Mouse (Mus musculus): ENCODE results near the gene Rtp2.

Rtp2 gene

DNA sequence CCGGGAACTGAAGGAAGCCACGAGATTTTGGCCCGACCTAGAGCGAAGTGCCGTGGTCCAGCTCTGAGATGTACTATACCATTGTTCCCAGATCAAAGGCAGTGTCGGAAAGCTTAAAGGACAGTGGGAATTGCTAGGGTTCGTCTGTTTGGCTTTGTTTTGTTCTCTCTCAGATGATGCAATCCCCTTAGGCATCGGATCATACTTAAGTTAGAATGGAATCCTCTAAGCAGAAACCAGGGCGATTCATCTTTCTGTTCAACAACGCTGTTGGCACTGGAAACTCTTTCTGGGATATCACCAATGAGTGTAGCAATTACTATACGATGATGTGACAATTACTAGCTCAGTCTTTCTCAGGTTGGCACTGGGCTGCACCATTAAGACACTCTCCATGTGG lies at the start of gene Rtp2:
TSS of gene Rtp2 (minus strand) at position 101 of the 400 bp plus-strand sequence.
- in situ Hi-C loops (cut with MboI; ENCODE audit: unreplicated experiment in 2 of 2): no loop called here

GRCm38 (mm10) chr16:23980991-23981720 lies 49.0 kb upstream of the Rtp2 start:
- in situ Hi-C loops (cut with MboI; ENCODE audit: unreplicated experiment in 2 of 2): loop anchor here (5.0 to 25.0 kb wide), 10 partner anchors 356 to 1981 kb away; no protein-coding TSS in a partner anchor

GRCm38 (mm10) chr16:23980201-23980870 lies 48.1 kb upstream of the Rtp2 start:
- in situ Hi-C loops (cut with MboI; ENCODE audit: unreplicated experiment in 2 of 2): loop anchor here (5.0 to 25.0 kb wide), 10 partner anchors 357 to 1982 kb away; no protein-coding TSS in a partner anchor

GRCm38 (mm10) chr16:23979446-23979845 lies 47.3 kb upstream of the Rtp2 start:
- in situ Hi-C loops (cut with MboI; ENCODE audit: unreplicated experiment in 2 of 2): loop anchor here in 1 of 2 experiments (25.0 kb wide), 1 partner anchor 358 kb away; no protein-coding TSS in a partner anchor

GRCm38 (mm10) chr16:23978495-23978894 lies 46.3 kb upstream of the Rtp2 start:
- in situ Hi-C loops (cut with MboI; ENCODE audit: unreplicated experiment in 2 of 2): loop anchor here in 1 of 2 experiments (25.0 kb wide), 1 partner anchor 359 kb away; no protein-coding TSS in a partner anchor

DNA sequence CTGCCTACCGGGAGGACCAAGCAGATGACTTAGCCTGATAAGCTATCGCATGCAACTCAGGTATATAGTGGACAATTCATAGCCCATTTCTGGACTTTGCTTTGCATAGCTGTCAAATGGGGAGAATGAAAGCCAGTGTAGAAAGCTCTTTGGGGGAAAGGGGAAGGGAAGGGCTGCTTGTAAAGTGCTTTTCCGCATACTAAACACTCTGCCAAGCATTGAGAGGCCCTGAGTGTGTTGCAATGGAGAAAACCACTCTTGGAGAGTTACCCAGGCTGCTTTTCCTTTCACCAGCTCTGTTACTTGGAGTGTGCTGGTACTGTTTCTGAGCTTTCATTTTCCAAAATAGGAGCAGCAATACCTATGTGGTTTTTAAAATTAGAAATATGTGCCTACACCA lies 45.5 kb upstream of the Rtp2 start:
- in situ Hi-C loops (cut with MboI; ENCODE audit: unreplicated experiment in 2 of 2): loop anchor here in 1 of 2 experiments (25.0 kb wide), 1 partner anchor 360 kb away; no protein-coding TSS in a partner anchor

- in situ Hi-C loops (cut with MboI; ENCODE audit: unreplicated experiment in 2 of 2): loop anchor here in 1 of 2 experiments (25.0 kb wide), 1 partner anchor 361 kb away; no protein-coding TSS in a partner anchor
Measured at GRCm38 (mm10) chr16:23976196-23976595, 44.0 kb upstream of the Rtp2 start.

DNA sequence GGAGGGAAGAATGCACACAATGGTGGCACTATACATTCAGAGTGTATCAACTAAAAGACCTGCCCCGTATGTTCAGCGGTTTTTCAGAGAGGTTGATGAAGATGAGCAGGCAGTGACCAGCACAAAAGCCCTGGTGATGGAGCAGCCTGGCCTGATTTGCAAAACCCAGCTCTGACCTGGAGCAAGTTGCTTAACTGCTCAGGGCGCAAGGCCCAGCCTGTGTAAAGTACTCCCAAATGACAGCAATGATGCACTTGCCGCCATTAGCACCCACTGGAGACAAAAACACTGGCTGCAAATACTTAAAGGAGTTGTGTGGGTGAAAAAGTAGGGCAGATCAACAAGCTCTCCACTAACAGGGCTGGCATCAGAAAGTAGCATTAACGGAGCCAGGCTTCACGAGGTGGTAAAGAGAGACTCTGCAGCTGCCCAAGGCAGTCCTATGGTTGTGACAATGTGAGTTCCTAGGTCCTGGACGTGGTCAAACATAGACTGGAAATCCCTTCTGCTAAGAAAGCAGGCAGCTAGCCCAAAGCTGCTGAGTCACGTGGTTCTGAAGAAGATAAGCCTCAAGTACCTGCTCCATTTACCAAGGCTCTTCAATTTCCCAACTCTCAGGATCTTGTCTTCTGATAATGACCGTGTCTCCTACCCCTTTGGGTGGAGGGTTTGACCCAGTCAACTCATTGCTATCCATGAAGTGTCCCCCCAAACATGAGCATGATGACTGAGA lies 41.6 kb upstream of the Rtp2 start:
- in situ Hi-C loops (cut with MboI; ENCODE audit: unreplicated experiment in 2 of 2): no loop called here

- in situ Hi-C loops (cut with MboI; ENCODE audit: unreplicated experiment in 2 of 2): no loop called here
Measured at GRCm38 (mm10) chr16:23972901-23973300, 40.7 kb upstream of the Rtp2 start.

GRCm38 (mm10) chr16:23972126-23972740 lies 40.0 kb upstream of the Rtp2 start:
- in situ Hi-C loops (cut with MboI; ENCODE audit: unreplicated experiment in 2 of 2): no loop called here

DNA sequence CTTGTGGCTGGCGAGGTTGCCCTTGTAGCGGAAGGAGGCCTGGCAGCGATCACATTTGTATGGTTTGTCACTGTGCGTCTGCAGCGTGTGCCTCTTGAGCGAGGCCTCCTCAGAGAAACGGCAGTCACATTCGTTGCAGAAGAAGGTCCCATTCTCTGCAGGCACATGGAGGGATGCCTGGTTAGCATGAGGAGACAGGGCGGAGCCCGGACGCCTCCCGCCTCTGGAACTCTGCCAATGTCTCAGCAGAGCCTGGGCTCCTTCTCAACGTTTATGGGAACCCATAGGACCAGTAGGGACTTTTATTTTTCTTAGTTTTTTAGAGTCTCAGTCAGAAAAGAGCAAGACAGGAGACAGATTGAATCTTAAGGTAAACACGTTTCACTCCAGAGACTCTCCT lies 37.7 kb upstream of the Rtp2 start:
- in situ Hi-C loops (cut with MboI; ENCODE audit: unreplicated experiment in 2 of 2): loop anchor here in 1 of 2 experiments (10.0 kb wide), 1 partner anchor 1385 kb away; no protein-coding TSS in a partner anchor

DNA sequence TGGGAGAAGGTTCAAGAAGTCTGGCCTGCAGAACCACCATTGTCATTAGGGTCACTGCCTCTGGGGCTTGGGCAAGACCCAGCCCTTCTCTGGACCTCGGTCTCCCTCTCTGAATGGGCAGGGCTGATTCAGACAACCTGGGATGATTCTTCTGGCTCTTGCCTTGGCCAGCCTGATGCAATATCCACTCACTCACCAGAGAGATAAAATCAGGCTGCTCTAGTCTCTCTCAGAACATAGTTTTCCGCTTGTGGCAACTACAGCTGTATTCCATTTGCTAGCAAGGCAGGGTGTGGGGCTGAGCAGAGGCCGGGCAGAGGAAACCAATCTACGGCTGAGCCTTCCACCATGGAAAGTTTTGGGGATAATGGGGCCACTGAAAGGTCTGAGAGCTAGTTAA lies 36.7 kb upstream of the Rtp2 start:
- in situ Hi-C loops (cut with MboI; ENCODE audit: unreplicated experiment in 2 of 2): loop anchor here in 1 of 2 experiments (10.0 kb wide), 1 partner anchor 1386 kb away; no protein-coding TSS in a partner anchor

- in situ Hi-C loops (cut with MboI; ENCODE audit: unreplicated experiment in 2 of 2): loop anchor here in 1 of 2 experiments (10.0 kb wide), 1 partner anchor 1388 kb away; no protein-coding TSS in a partner anchor
Measured at GRCm38 (mm10) chr16:23967301-23967700, 35.1 kb upstream of the Rtp2 start.

DNA sequence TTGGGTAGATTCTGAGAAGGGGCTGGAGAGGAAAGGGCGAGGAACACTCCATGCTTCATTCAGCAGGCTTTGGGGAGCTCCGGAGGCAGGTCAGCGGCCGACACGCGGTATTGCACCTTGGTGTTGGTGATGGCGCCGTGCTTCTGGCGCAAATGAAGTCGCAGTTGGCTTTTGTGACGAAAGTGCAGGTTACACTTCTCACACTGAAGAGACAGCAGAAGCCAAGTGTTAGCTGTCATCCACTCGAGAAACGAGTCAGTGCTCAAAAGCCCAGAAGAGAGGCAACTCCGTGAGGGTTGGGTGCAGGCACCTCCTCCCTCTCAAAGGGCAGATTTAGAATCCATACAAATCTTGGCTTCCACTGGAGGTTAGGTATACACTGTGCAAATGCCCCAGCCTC lies 33.9 kb upstream of the Rtp2 start:
- in situ Hi-C loops (cut with MboI; ENCODE audit: unreplicated experiment in 2 of 2): loop anchor here in 1 of 2 experiments (10.0 kb wide), 1 partner anchor 1389 kb away; no protein-coding TSS in a partner anchor

- in situ Hi-C loops (cut with MboI; ENCODE audit: unreplicated experiment in 2 of 2): loop anchor here (5.0 to 10.0 kb wide), 2 partner anchors 1390 to 1997 kb away; no protein-coding TSS in a partner anchor
Measured at GRCm38 (mm10) chr16:23964706-23965367, 32.6 kb upstream of the Rtp2 start.

- in situ Hi-C loops (cut with MboI; ENCODE audit: unreplicated experiment in 2 of 2): loop anchor here (5.0 to 10.0 kb wide), 2 partner anchors 1391 to 1998 kb away; no protein-coding TSS in a partner anchor
Measured at GRCm38 (mm10) chr16:23963896-23964668, 31.9 kb upstream of the Rtp2 start.

- in situ Hi-C loops (cut with MboI; ENCODE audit: unreplicated experiment in 2 of 2): loop anchor here (5.0 to 10.0 kb wide), 2 partner anchors 1392 to 2000 kb away; no protein-coding TSS in a partner anchor
Measured at GRCm38 (mm10) chr16:23962401-23962800, 30.2 kb upstream of the Rtp2 start.

- in situ Hi-C loops (cut with MboI; ENCODE audit: unreplicated experiment in 2 of 2): loop anchor here (5.0 kb wide), 2 partner anchors 407 to 412 kb away; no protein-coding TSS in a partner anchor
Measured at GRCm38 (mm10) chr16:23958938-23959337, 26.7 kb upstream of the Rtp2 start.

DNA sequence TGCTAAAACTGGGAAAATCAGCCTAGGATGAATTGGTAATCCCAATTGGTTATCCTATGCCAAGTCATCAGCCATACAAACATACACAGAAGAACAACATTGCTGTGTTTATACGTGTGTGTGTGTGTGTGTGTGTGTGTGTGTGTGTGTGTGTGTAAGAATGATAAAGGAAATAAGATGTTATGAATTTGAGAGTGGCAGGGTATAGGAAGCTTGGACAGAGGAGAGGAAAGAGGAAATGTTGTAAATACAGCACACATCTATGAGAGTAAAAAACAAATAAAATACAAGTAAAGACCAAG lies 21.7 kb upstream of the Rtp2 start:
- in situ Hi-C loops (cut with MboI; ENCODE audit: unreplicated experiment in 2 of 2): no loop called here

Data from v-Abl transformed pro-B cells (cell line).